Mouse (Mus musculus): Measurements from ENCODE around the gene Ces1g. TPM values are rescaled to one million over a fixed set of nuclear protein-coding genes. Genes with fewer than 3 reads are reported as not detected.

Gene Ces1g
- polyA plus RNA-seq, 1 experiment from 2014 or later: 0.10 TPM

DNA sequence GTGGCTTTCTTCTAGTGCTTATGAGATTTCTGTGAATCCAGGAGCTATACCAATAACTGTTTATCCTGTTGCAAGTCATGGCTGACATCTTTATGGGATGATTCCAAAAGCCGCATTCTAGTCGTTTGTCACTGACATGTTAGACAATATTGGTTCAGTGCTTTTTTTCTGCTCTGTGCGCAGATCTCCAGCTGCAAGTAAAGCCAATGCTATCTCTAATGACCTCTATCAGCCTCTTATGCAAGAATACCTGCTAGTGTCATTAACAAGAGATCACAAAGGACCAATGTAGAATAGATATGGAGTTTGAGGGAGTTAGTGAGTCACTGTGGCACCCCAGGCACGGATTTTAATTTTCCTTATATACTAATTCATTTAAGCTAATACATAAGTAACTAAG is 62.5 kb downstream of the Ces1g start:
- DNase-seq (ENCODE audit: low spot score): no peak
- TF ChIP-seq CTCF (IDR thresholded peaks at IDR 0.05) (no peak), EP300 (IDR thresholded peaks at IDR 0.05) (no peak)
- Histone ChIP-seq H3K4me1 (ENCODE audit: insufficient read depth, low read depth, low read length) (no peaks in the 10 kb centered on the region), H3K9ac (replicated peaks; ENCODE audit: low read depth) (no peak overlapping the region), H3K27ac (ENCODE audit: low read length) (no peak overlapping the region), H3K36me3 (ENCODE audit: insufficient read depth, low read length) (no peaks in the 10 kb centered on the region), H3K9me3 (ENCODE audit: low read length) (no peaks in the 10 kb centered on the region), H3K4me2 (replicated peaks; ENCODE audit: low read depth, low read length) (no peak overlapping the region), H3K27me3 (replicated peaks; ENCODE audit: insufficient read depth, low read length) (no peaks in the 10 kb centered on the region), H3K4me3 (ENCODE audit: low read depth, low read length) (no peak overlapping the region)
- no peak for ATAC-seq
- WGBS: 77% methylated on average over 4 of the region's 4 CpGs

- H3K4me3 ChIP-seq (ENCODE audit: low read depth, low read length): no peak overlapping the region
- H3K9ac ChIP-seq (replicated peaks; ENCODE audit: low read depth): no peak overlapping the region
- no peaks in the 10 kb centered on the region for H3K4me1 ChIP-seq (ENCODE audit: insufficient read depth, low read depth, low read length)
- no peak overlapping the region for H3K27ac ChIP-seq (ENCODE audit: low read length)
- ATAC-seq (no peak), DNase-seq (ENCODE audit: low spot score) (no peak)
- TF ChIP-seq CTCF (IDR thresholded peaks at IDR 0.05) (no peak), EP300 (IDR thresholded peaks at IDR 0.05) (no peak)
- H3K36me3 ChIP-seq (ENCODE audit: insufficient read depth, low read length): no peaks in the 10 kb centered on the region
- H3K9me3 ChIP-seq (ENCODE audit: low read length): no peaks in the 10 kb centered on the region
- 80% methylated on average over 3 of the region's 3 CpGs for WGBS
- no peaks in the 10 kb centered on the region for H3K27me3 ChIP-seq (replicated peaks; ENCODE audit: insufficient read depth, low read length)
- no peak overlapping the region for H3K4me2 ChIP-seq (replicated peaks; ENCODE audit: low read depth, low read length)
Measured at GRCm38 (mm10) chr8:93273321-93273720, 63.8 kb downstream of the Ces1g start.

GRCm38 (mm10) chr8:93272686-93273085 is 64.4 kb downstream of the Ces1g start:
- H3K4me2 ChIP-seq (replicated peaks; ENCODE audit: low read depth, low read length): no peak overlapping the region
- 50% methylated on average over 4 of the region's 4 CpGs for WGBS
- H3K36me3 ChIP-seq (ENCODE audit: insufficient read depth, low read length): no peaks in the 10 kb centered on the region
- no peaks in the 10 kb centered on the region for H3K27me3 ChIP-seq (replicated peaks; ENCODE audit: insufficient read depth, low read length)
- ATAC-seq (no peak), DNase-seq (ENCODE audit: low spot score) (no peak)
- no peak overlapping the region for H3K4me3 ChIP-seq (ENCODE audit: low read depth, low read length)
- H3K27ac ChIP-seq (ENCODE audit: low read length): no peak overlapping the region
- no peaks in the 10 kb centered on the region for H3K9me3 ChIP-seq (ENCODE audit: low read length)
- no peaks in the 10 kb centered on the region for H3K4me1 ChIP-seq (ENCODE audit: insufficient read depth, low read depth, low read length)
- TF ChIP-seq EP300 (IDR thresholded peaks at IDR 0.05) (no peak), CTCF (IDR thresholded peaks at IDR 0.05) (no peak)
- H3K9ac ChIP-seq (replicated peaks; ENCODE audit: low read depth): no peak overlapping the region

DNA sequence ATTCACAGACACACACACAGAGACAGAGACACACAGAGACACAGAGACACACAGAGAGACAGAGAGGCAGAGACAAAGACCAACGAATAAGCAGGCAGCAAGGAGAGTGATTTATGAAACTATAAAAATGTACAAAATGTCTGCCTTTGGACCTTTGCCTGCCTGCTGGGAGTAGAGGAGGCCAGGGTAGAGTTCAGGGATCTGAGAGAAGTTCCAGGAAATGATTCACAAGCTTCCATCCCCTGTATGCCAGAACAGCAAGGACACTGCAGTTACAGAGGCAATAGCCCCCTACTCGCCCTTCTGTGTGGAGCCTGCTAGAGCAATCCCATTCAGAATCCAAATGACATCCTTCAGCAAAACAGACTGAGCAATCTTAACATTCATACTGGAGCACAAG is 75.7 kb downstream of the Ces1g start:
- ATAC-seq: no peak
- Histone ChIP-seq H3K4me1 (ENCODE audit: insufficient read depth, low read depth, low read length) (no peaks in the 10 kb centered on the region), H3K4me3 (ENCODE audit: low read depth, low read length) (no peak overlapping the region), H3K9ac (replicated peaks; ENCODE audit: low read depth) (no peak overlapping the region), H3K4me2 (replicated peaks; ENCODE audit: low read depth, low read length) (no peak overlapping the region), H3K9me3 (ENCODE audit: low read length) (no peaks in the 10 kb centered on the region), H3K36me3 (ENCODE audit: insufficient read depth, low read length) (no peaks in the 10 kb centered on the region), H3K27ac (ENCODE audit: low read length) (no peak overlapping the region), H3K27me3 (replicated peaks; ENCODE audit: insufficient read depth, low read length) (no peaks in the 10 kb centered on the region)
- DNase-seq (ENCODE audit: low spot score): peak; percentile 10
- TF ChIP-seq CTCF (IDR thresholded peaks at IDR 0.05) (no peak), EP300 (IDR thresholded peaks at IDR 0.05) (no peak)
- WGBS: 51% methylated on average over 2 of the region's 2 CpGs

DNA sequence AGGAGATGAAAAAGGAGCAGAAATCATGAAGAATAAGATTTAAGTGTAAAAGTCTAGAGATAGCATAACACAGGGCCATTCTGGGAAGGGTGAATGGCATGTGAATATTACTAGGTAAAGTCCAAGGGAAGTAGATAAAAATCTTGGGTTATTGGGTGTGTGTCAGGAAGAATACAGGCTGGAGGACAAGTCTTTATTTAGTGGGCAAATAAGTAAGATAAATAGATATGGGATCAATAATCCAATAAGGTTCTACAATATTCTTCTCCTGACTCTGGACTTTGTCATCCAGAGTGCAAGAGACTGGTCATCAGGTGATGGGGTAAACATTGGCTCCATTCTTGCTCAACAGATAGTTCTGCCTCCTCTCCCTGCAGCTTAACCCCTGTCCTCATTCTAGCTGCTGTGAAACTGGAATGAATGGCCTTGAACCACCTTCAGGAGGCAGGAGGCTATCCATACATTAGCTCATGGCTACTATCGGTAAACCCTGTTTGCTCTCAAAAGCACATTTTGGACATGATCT is 84.6 kb downstream of the Ces1g start:
- TF ChIP-seq CTCF (IDR thresholded peaks at IDR 0.05) (no peak), EP300 (IDR thresholded peaks at IDR 0.05) (no peak)

More for the DNA sequence above, 84.6 kb downstream of the Ces1g start:
- H3K27ac ChIP-seq (ENCODE audit: low read length): no peak overlapping the region
- H3K9ac ChIP-seq (replicated peaks; ENCODE audit: low read depth): no peak overlapping the region
- no peak for ATAC-seq
- H3K4me3 ChIP-seq (ENCODE audit: low read depth, low read length): no peak overlapping the region
- WGBS: 97% methylated on average over 1 of the region's 1 CpGs
- H3K36me3 ChIP-seq (ENCODE audit: insufficient read depth, low read length): no peaks in the 10 kb centered on the region
- H3K9me3 ChIP-seq (ENCODE audit: low read length): no peaks in the 10 kb centered on the region
- no peaks in the 10 kb centered on the region for H3K4me1 ChIP-seq (ENCODE audit: insufficient read depth, low read depth, low read length)
- DNase-seq (ENCODE audit: low spot score): no peak
- H3K4me2 ChIP-seq (replicated peaks; ENCODE audit: low read depth, low read length): no peak overlapping the region
- no peaks in the 10 kb centered on the region for H3K27me3 ChIP-seq (replicated peaks; ENCODE audit: insufficient read depth, low read length)

Other genes starting within 250 kb of the Ces1g start
- gene Ces1c, start 206.0 kb downstream of the Ces1g start, polyA plus RNA-seq (2015; fragmentation: Nextera tagmentation; extraction: Ambion mirVana): 0.08 and 0.24 TPM in 2 replicates
- 408 and 424 TPM in 2 replicates for gene Ces1d, start 139.5 kb downstream of the Ces1g start, polyA plus RNA-seq (2015; fragmentation: Nextera tagmentation; extraction: Ambion mirVana)
- 2.7 and 3.8 TPM in 2 replicates for gene Ces1e, start 107.7 kb downstream of the Ces1g start, polyA plus RNA-seq (2015; fragmentation: Nextera tagmentation; extraction: Ambion mirVana)
- gene Ces1f, start 57.6 kb downstream of the Ces1g start, polyA plus RNA-seq (2015; fragmentation: Nextera tagmentation; extraction: Ambion mirVana): 1.1 and 1.3 TPM in 2 replicates
- not detected in 2 replicates for gene Ces1h, start 42.4 kb upstream of the Ces1g start, polyA plus RNA-seq (2015; fragmentation: Nextera tagmentation; extraction: Ambion mirVana)
- gene Ces5a, start 198.5 kb upstream of the Ces1g start, polyA plus RNA-seq (2015; fragmentation: Nextera tagmentation; extraction: Ambion mirVana): 0.17 TPM in 1 of 2 replicates, not detected in the other

All from lung, postnatal 0 days (tissue).